ENCODE assay signal across 21 mouse cellular contexts in the genomic region with DNA sequence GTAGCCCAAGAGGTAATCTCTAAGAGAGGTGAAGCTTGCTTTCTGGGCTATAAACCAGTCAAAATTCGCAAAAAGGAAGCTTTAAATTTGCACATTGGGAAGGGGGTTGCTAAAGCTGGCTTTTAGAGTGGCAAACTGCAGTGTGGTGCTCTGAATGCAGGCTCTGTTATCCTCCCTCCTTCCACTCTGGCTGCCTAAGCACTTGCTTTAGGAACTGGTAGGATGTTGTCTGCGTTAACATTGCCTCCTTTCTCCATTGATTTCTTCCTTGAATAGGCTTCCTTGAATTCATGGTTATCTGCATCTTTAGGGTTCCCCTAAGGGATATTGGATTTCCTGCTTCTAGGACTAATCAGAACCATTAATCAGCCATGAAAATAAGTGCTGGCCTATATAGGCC.
"Had no signal": no experiment of that assay in that cellular context is flagged by ENCODE, and none has a peak within 500 bp of the region (broad histone marks: within the 10 kb centered on the region; RNA-seq: fewer than 3 reads in every experiment).

No protein-coding gene starts in this region.

- H3K27me3 ChIP-seq: limb, embryonic 12.5 days; liver, embryonic 12.5 days; liver, embryonic 15.5 days; lung, embryonic 15.5 days; megakaryocyte, embryonic 14.5 days; midbrain, embryonic 13.5 days; neural tube, embryonic 13.5 days had no signal

- H3K9ac ChIP-seq: limb, embryonic 12.5 days; liver, embryonic 12.5 days; liver, embryonic 15.5 days; lung, embryonic 15.5 days; midbrain, embryonic 13.5 days; neural tube, embryonic 13.5 days had no signal

- H3K9me3 ChIP-seq: limb, embryonic 12.5 days; liver, embryonic 12.5 days; liver, embryonic 15.5 days; lung, embryonic 15.5 days; megakaryocyte, embryonic 14.5 days; midbrain, embryonic 10.5 days; midbrain, embryonic 13.5 days; neural tube, embryonic 13.5 days had no signal

- ATAC-seq: intestine, embryonic 16.5 days; liver, embryonic 12.5 days; midbrain, embryonic 13.5 days had no signal

- H3K4me1 ChIP-seq: limb, embryonic 12.5 days; liver, embryonic 12.5 days; liver, embryonic 15.5 days; lung, embryonic 15.5 days; megakaryocyte, embryonic 14.5 days; midbrain, embryonic 10.5 days; midbrain, embryonic 13.5 days; neural tube, embryonic 13.5 days had no signal

- H3K27ac ChIP-seq: limb, embryonic 12.5 days; liver, embryonic 12.5 days; liver, embryonic 15.5 days; lung, embryonic 15.5 days; midbrain, embryonic 10.5 days; midbrain, embryonic 13.5 days; neural tube, embryonic 13.5 days had no signal

- H3K4me3 ChIP-seq: limb, embryonic 12.5 days; liver, embryonic 12.5 days; liver, embryonic 15.5 days; lung, embryonic 15.5 days; megakaryocyte, embryonic 14.5 days; midbrain, embryonic 10.5 days; midbrain, embryonic 13.5 days; neural tube, embryonic 13.5 days had no signal

- H3K4me2 ChIP-seq: limb, embryonic 12.5 days; liver, embryonic 12.5 days; liver, embryonic 15.5 days; lung, embryonic 15.5 days; midbrain, embryonic 13.5 days; neural tube, embryonic 13.5 days had no signal

- H3K36me3 ChIP-seq: limb, embryonic 12.5 days; liver, embryonic 12.5 days; liver, embryonic 15.5 days; lung, embryonic 15.5 days; midbrain, embryonic 10.5 days; midbrain, embryonic 13.5 days; neural tube, embryonic 13.5 days had no signal

- DNase-seq: kidney, adult 18-20 months; kidney, adult 9 months; kidney, postnatal 14 days; kidney, postnatal 4 days; liver; lung, adult 18-20 months; lung, postnatal 10 days; lung, postnatal 36 days; right cerebral cortex, adult 18-20 months; thymus, adult 2 months; thymus, postnatal 14 days; thymus, postnatal 4 days had no signal
